ENCODE assay signal across 11 mouse cellular contexts in genomic region chr10:59784731-59785685, GRCm38 (mm10).
DNase-seq lines count a peak whose midpoint lies in the region.
"Had no signal": no experiment of that assay in that cellular context is flagged by ENCODE, and none has a peak within 500 bp of the region (broad histone marks: within the 10 kb centered on the region; RNA-seq: fewer than 3 reads in every experiment).

No protein-coding gene starts in this region.

- no peaks in the 10 kb centered on the region for H3K9me3 ChIP-seq in limb, embryonic 10.5 days (replicated peaks)
- H3K9me3 ChIP-seq: forebrain, embryonic 15.5 days; limb, embryonic 15.5 days had no signal

- H3K36me3 ChIP-seq in limb, embryonic 10.5 days: peaks cover 13% of the 10 kb centered on the region
- H3K36me3 ChIP-seq: forebrain, embryonic 15.5 days had no signal

- H3K27ac ChIP-seq in limb, embryonic 10.5 days: peak overlapping the region; percentile 37
- H3K27ac ChIP-seq: forebrain, embryonic 15.5 days; limb, embryonic 15.5 days had no signal

- H3K4me3 ChIP-seq in limb, embryonic 10.5 days: no peak overlapping the region
- H3K4me3 ChIP-seq: forebrain, embryonic 15.5 days; limb, embryonic 15.5 days had no signal

- H3K27me3 ChIP-seq in limb, embryonic 10.5 days (ENCODE audit: low read depth, poor library complexity, severe bottlenecking): no peaks in the 10 kb centered on the region
- H3K27me3 ChIP-seq: forebrain, embryonic 15.5 days; limb, embryonic 15.5 days; Patski had no signal

- 56% methylated on average over 18 of the region's 18 CpGs for WGBS in limb, embryonic 10.5 days

- peaks cover 26% of the 10 kb centered on the region for H3K4me1 ChIP-seq in limb, embryonic 10.5 days

- peak; percentile 28 for DNase-seq in adrenal gland, postnatal 25 days
- DNase-seq in adrenal gland, postnatal 4 days (ENCODE audit: low spot score in 2 of 2): no peak
- peak; percentile 53 for DNase-seq in kidney, postnatal 10 days
- DNase-seq in kidney, adult 9 months: no peak
- DNase-seq in cerebellum, adult 9-10 months: peak; percentile 91
- DNase-seq in limb, embryonic 10.5 days (ENCODE audit: low spot score): no peak
- DNase-seq in embryo, embryonic 10 days (ENCODE audit: low spot score): no peak
- no peak for DNase-seq in frontal cortex, postnatal 14 days (ENCODE audit: low spot score in 2 of 2)

Comparison
In these comparisons a context has a peak if more than half of its experiments do, and no peak if none do; other contexts are left out.
1. DNase-seq: peak in adrenal gland, postnatal 25 days (single experiment), kidney, postnatal 10 days (single experiment) and cerebellum, adult 9-10 months (single experiment); none in adrenal gland, postnatal 4 days (0 of 2), kidney, adult 9 months (single experiment), limb, embryonic 10.5 days (single experiment), embryo, embryonic 10 days (single experiment) and frontal cortex, postnatal 14 days (0 of 2).